Mouse (Mus musculus) limb, embryonic 10.5 days (tissue): Measurements from ENCODE around the gene Gpcpd1. TPM values are rescaled to one million over a fixed set of nuclear protein-coding genes. Genes with fewer than 3 reads are reported as not detected.

Experiments used
- DNase-seq: peaks from one replicate; pipeline ENCODE4 v3.0.0-alpha.2; 2017; ENCODE audit warnings: low spot score
- H3K27ac ChIP-seq: fragments of 300-500 bp; sonication (generic); 2 replicates; pipeline ENCODE4 v1.5.1; 2016; ENCODE audit warnings: mild to moderate bottlenecking
- H3K27me3 ChIP-seq: fragments of 300-500 bp; sonication (generic); 2 replicates; pipeline ENCODE4 v1.6.1; 2016; ENCODE audit warnings: low read depth, mild to moderate bottlenecking; ENCODE audit not compliant: poor library complexity, severe bottlenecking
- H3K36me3 ChIP-seq: fragments of 300-500 bp; sonication (generic); 2 replicates; pipeline ENCODE4 v1.6.1; 2016; ENCODE audit warnings: mild to moderate bottlenecking, moderate library complexity
- H3K4me1 ChIP-seq: fragments of 300-500 bp; sonication (generic); 2 replicates; pipeline ENCODE4 v1.6.1; 2016
- H3K4me3 ChIP-seq: fragments of 300-500 bp; sonication (generic); 2 replicates; pipeline ENCODE4 v1.5.1; 2016; ENCODE audit warnings: mild to moderate bottlenecking, moderate library complexity
- H3K9me3 ChIP-seq: fragments of 300-500 bp; sonication (generic); replicated peaks from 2 replicates; pipeline ENCODE4 v1.6.1; 2016; ENCODE audit warnings: mild to moderate bottlenecking
- WGBS: fragments of 180-500 bp; shearing (Covaris S2); methylation state at CpG from one replicate; pipeline ENCODE4 v1.1.7; 2016; 5-methylcytosine and 5-hydroxymethylcytosine counted together
- polyA plus RNA-seq: library from polyadenylated mRNA; unstranded; fragments of >200 nt; fragmentation: Nextera tagmentation; extraction: Ambion mirVana; gene quantifications from 2 replicates; pipeline ENCODE4 v1.2.1, GENCODE M21; 2016

Gene Gpcpd1
- polyA plus RNA-seq, result 21.9 and 29.4 TPM in 2 replicates

GRCm38 (mm10) chr2:132587240-132587779 is at the start of gene Gpcpd1:
Gene Gpcpd1, minus strand, starts transcription at chr2:132587729.
- no peaks in the 10 kb centered on the region for H3K36me3 ChIP-seq
- peaks cover 12% of the 10 kb centered on the region for H3K4me1 ChIP-seq
- H3K27ac ChIP-seq, result no peak within 1 kb of the TSS
- no peak for DNase-seq
- no peaks in the 10 kb centered on the region for H3K27me3 ChIP-seq
- H3K4me3 ChIP-seq, result no peak within 1 kb of the TSS
- 91% methylated on average over 7 of the region's 7 CpGs for WGBS
- no peaks in the 10 kb centered on the region for H3K9me3 ChIP-seq

- H3K4me3 ChIP-seq, result no peak overlapping the region
- H3K36me3 ChIP-seq, result no peaks in the 10 kb centered on the region
- no peak for DNase-seq
- 85% methylated on average over 1 of the region's 1 CpGs for WGBS
- no peaks in the 10 kb centered on the region for H3K4me1 ChIP-seq
- no peak overlapping the region for H3K27ac ChIP-seq
- H3K9me3 ChIP-seq, result no peaks in the 10 kb centered on the region
- no peaks in the 10 kb centered on the region for H3K27me3 ChIP-seq
Observed at GRCm38 (mm10) chr2:132636534-132636933, 49.0 kb upstream of the Gpcpd1 start.

- Histone ChIP-seq H3K4me1 (peaks cover 10% of the 10 kb centered on the region; the same call in 1 of the 2 replicates), H3K27ac (no peak overlapping the region), H3K4me3 (no peak overlapping the region), H3K9me3 (no peaks in the 10 kb centered on the region), H3K36me3 (no peaks in the 10 kb centered on the region), H3K27me3 (no peaks in the 10 kb centered on the region)
- WGBS, result 92% methylated on average over 2 of the region's 2 CpGs
- DNase-seq, result no peak
Observed at GRCm38 (mm10) chr2:132628626-132629025, 41.1 kb upstream of the Gpcpd1 start.

- H3K4me3 ChIP-seq, result no peak overlapping the region
- H3K4me1 ChIP-seq, result no peaks in the 10 kb centered on the region
- H3K27me3 ChIP-seq, result no peaks in the 10 kb centered on the region
Observed at GRCm38 (mm10) chr2:132623092-132623491, 35.6 kb upstream of the Gpcpd1 start.

GRCm38 (mm10) chr2:132617693-132618092 is 30.2 kb upstream of the Gpcpd1 start:
- Histone ChIP-seq H3K4me1 (no peaks in the 10 kb centered on the region), H3K27me3 (no peaks in the 10 kb centered on the region), H3K4me3 (no peak overlapping the region), H3K27ac (no peak overlapping the region), H3K36me3 (no peaks in the 10 kb centered on the region), H3K9me3 (no peaks in the 10 kb centered on the region)
- no peak for DNase-seq
- 72% methylated on average over 3 of the region's 3 CpGs for WGBS

More at GRCm38 (mm10) chr2:132623092-132623491, 35.6 kb upstream of the Gpcpd1 start:
- 63% methylated on average over 1 of the region's 1 CpGs for WGBS
- no peak for DNase-seq
- Histone ChIP-seq H3K27ac (no peak overlapping the region), H3K9me3 (no peaks in the 10 kb centered on the region), H3K36me3 (no peaks in the 10 kb centered on the region)

GRCm38 (mm10) chr2:132613581-132614188 is 26.2 kb upstream of the Gpcpd1 start:
- WGBS, result 82% methylated on average over 5 of the region's 5 CpGs

DNA sequence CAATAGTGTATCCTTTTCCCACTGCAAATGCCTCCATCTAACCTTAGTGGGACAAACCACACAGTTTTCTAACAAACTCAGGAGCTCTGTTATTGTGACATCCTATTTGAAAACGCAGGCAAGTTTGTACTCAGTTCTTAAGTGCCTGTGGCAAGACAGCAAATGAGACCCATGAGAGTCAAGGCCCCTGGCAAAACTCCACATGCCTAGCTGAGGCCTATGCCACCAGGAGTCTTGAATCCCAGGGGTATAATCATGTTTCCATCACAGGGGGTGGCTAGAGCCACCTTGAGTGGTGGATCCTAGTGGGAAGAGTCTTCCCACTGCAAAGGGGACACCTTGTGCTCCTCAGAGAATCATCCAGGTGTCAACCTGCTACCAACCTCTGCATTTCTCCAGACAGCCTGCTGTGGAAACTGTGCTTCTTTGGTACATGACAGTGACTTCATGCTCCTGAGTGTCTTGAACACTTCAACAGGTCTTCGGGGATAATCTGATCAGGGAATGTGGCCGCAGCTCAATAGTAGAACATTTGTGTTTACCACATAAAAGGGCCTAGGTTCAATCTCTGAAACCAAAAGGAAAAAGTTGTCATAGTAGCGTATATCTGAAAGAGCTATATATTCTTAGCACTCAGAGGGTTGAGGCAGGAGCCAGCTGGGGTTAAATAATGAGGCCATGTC is 24.2 kb upstream of the Gpcpd1 start:
- no peak for DNase-seq
- Histone ChIP-seq H3K4me3 (no peak overlapping the region), H3K9me3 (no peaks in the 10 kb centered on the region), H3K4me1 (peaks cover 4% of the 10 kb centered on the region; the same call in 1 of the 2 replicates), H3K27ac (no peak overlapping the region), H3K27me3 (no peaks in the 10 kb centered on the region), H3K36me3 (no peaks in the 10 kb centered on the region)
- 90% methylated on average over 4 of the region's 4 CpGs for WGBS

More at GRCm38 (mm10) chr2:132613581-132614188, 26.2 kb upstream of the Gpcpd1 start:
- Histone ChIP-seq H3K36me3 (no peaks in the 10 kb centered on the region), H3K27ac (no peak overlapping the region), H3K4me3 (no peak overlapping the region), H3K9me3 (no peaks in the 10 kb centered on the region), H3K4me1 (no peaks in the 10 kb centered on the region), H3K27me3 (no peaks in the 10 kb centered on the region)
- no peak for DNase-seq

- Histone ChIP-seq H3K4me3 (no peak overlapping the region), H3K9me3 (no peaks in the 10 kb centered on the region), H3K27me3 (no peaks in the 10 kb centered on the region), H3K36me3 (no peaks in the 10 kb centered on the region), H3K27ac (no peak overlapping the region), H3K4me1 (peaks cover 4% of the 10 kb centered on the region; the same call in 1 of the 2 replicates)
- WGBS, result 72% methylated on average over 10 of the region's 10 CpGs
- DNase-seq, result no peak
Observed at GRCm38 (mm10) chr2:132607141-132608093, 19.9 kb upstream of the Gpcpd1 start.

DNA sequence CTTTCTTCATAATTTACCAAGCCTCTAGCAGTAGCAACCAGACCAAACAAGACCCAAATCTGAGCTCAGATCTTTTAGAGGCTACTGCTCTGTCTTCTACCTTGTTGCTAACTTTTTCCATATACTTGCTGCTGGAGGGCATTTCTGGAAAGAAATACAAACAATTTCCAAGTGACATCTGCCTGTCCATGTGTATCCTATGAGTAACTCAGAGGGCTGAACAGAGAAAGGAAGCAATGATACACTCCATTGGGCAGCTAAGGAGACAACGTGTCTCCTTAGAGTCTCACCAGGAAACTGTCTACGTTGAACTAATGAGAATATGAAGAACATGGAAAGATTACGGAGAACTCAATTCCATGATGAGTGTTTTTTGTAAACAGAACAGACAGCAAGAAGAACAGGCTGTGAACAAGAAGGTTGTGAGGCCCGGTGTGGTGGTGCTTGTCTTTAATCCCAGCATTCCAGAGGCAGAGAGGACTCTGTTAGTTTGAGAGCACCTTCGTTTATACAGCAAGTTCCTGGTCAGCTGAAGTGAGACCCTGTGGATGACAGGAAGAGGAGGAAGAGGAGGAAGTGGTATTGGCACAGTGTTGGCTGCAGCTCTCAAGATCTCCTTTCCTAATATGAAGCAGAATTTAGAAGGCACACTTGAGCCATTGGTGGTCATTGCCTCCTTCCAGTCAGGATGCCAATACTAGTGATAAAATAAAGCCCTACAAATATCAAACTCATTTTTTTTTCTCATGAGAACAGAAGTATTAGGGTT is 18.4 kb upstream of the Gpcpd1 start:
- H3K4me1 ChIP-seq, result peaks cover 4% of the 10 kb centered on the region; the same call in 1 of the 2 replicates
- H3K36me3 ChIP-seq, result no peaks in the 10 kb centered on the region
- H3K27me3 ChIP-seq, result no peaks in the 10 kb centered on the region
- H3K27ac ChIP-seq, result no peak overlapping the region
- WGBS, result 85% methylated on average over 5 of the region's 5 CpGs
- DNase-seq, result no peak
- H3K9me3 ChIP-seq, result no peaks in the 10 kb centered on the region
- H3K4me3 ChIP-seq, result no peak overlapping the region

- H3K4me1 ChIP-seq, result peaks cover 4% of the 10 kb centered on the region; the same call in 1 of the 2 replicates
- no peak overlapping the region for H3K4me3 ChIP-seq
- H3K27me3 ChIP-seq, result no peaks in the 10 kb centered on the region
- WGBS, result 86% methylated on average over 4 of the region's 4 CpGs
- H3K36me3 ChIP-seq, result no peaks in the 10 kb centered on the region
- H3K27ac ChIP-seq, result no peak overlapping the region
- no peak for DNase-seq
- H3K9me3 ChIP-seq, result no peaks in the 10 kb centered on the region
Observed at GRCm38 (mm10) chr2:132604922-132605321, 17.4 kb upstream of the Gpcpd1 start.

DNA sequence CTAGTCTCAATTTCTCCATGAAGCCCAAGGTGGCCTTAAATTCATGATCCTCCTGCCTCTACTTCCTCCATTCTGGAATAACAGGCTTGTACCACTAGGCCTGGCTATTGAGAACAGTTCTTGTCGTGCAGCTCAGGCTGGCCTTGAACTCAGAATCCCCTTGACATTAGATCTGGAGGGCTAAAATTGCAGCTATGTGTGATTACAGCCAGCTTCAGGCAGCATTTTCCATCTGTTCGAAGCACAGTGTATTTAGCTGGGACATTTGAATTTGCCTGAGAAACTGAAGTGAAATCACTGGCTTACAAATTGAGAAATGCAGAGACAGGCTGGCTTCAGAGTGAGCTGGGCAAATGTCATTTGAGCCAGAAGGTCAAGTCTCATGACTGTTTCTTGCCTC is 16.2 kb upstream of the Gpcpd1 start:
- 84% methylated on average over 2 of the region's 2 CpGs for WGBS
- Histone ChIP-seq H3K27me3 (no peaks in the 10 kb centered on the region), H3K4me3 (no peak overlapping the region), H3K9me3 (no peaks in the 10 kb centered on the region), H3K4me1 (peaks cover 4% of the 10 kb centered on the region; the same call in 1 of the 2 replicates), H3K36me3 (no peaks in the 10 kb centered on the region), H3K27ac (no peak overlapping the region)
- DNase-seq, result no peak

- H3K36me3 ChIP-seq, result no peaks in the 10 kb centered on the region
- DNase-seq, result no peak
- no peaks in the 10 kb centered on the region for H3K27me3 ChIP-seq
- H3K27ac ChIP-seq, result no peak overlapping the region
- H3K4me1 ChIP-seq, result no peaks in the 10 kb centered on the region
- H3K9me3 ChIP-seq, result no peaks in the 10 kb centered on the region
- no peak overlapping the region for H3K4me3 ChIP-seq
Observed at GRCm38 (mm10) chr2:132601777-132602176, 14.2 kb upstream of the Gpcpd1 start.
